Mouse (Mus musculus) midbrain, embryonic 14.5 days (tissue): ENCODE data around the gene Tmem211. TPM values are rescaled to one million over a fixed set of nuclear protein-coding genes. Genes with fewer than 3 reads are reported as not detected.

Source experiments
- ATAC-seq: fragments of 200-750 bp; cut with Nextera tagmentation; 2 replicates; pipeline ENCODE4 v1.8.0; 2017; ENCODE audit warnings: moderate number of reproducible peaks, moderate library complexity; ENCODE audit not compliant: low FRiP score, low TSS enrichment
- DNase-seq: peaks from one replicate; pipeline ENCODE4 v3.0.0-alpha.2; 2015
- H3K27ac ChIP-seq: fragments of 300-500 bp; sonication (generic); replicated peaks from 2 replicates; pipeline ENCODE4 v1.5.1; 2014; ENCODE audit warnings: mild to moderate bottlenecking, low read depth, low read length, moderate library complexity
- H3K27me3 ChIP-seq: fragments of 300-500 bp; sonication (generic); 2 replicates; pipeline ENCODE4 v1.6.1; 2014; ENCODE audit warnings: low read length, control low read depth, mixed read lengths; ENCODE audit not compliant: control insufficient read depth, insufficient read depth
- H3K36me3 ChIP-seq: fragments of 300-500 bp; sonication (generic); 2 replicates; pipeline ENCODE4 v1.6.1; 2014; ENCODE audit warnings: low read length, control low read depth; ENCODE audit not compliant: control insufficient read depth, insufficient read depth
- H3K4me1 ChIP-seq: fragments of 300-500 bp; sonication (generic); 2 replicates; pipeline ENCODE4 v1.6.1; 2014; ENCODE audit warnings: mild to moderate bottlenecking, antibody characterized with exemption, low read length, control low read depth; ENCODE audit not compliant: control insufficient read depth, insufficient read depth
- H3K4me2 ChIP-seq: fragments of 300-500 bp; sonication (generic); 2 replicates; pipeline ENCODE4 v1.6.1; 2014; ENCODE audit warnings: mild to moderate bottlenecking, low read length, moderate library complexity
- H3K4me3 ChIP-seq: fragments of 300-500 bp; sonication (generic); replicated peaks from 2 replicates; pipeline ENCODE4 v1.5.1; 2014; ENCODE audit warnings: low read depth, low read length
- H3K9ac ChIP-seq: fragments of 300-500 bp; sonication (generic); replicated peaks from 2 replicates; pipeline ENCODE4 v1.6.1; 2014; ENCODE audit warnings: mild to moderate bottlenecking, low read length, moderate library complexity
- H3K9me3 ChIP-seq: fragments of 300-500 bp; sonication (generic); 2 replicates; pipeline ENCODE4 v1.6.1; 2016; ENCODE audit warnings: low read length, control low read depth, mixed read lengths; ENCODE audit not compliant: control insufficient read depth
- WGBS: fragments of 180-500 bp; shearing (Covaris S2); extraction: QIAGEN DNeasy Blood & Tissue Kit; methylation state at CpG from one replicate; pipeline ENCODE4 v1.1.7; 2014; 5-methylcytosine and 5-hydroxymethylcytosine counted together
- polyA plus RNA-seq: library from polyadenylated mRNA; unstranded; fragments of >200 nt; fragmentation: Nextera tagmentation; extraction: Ambion mirVana; gene quantifications from 2 replicates; pipeline ENCODE4 v1.2.1, GENCODE M21; 2014

Gene Tmem211
- polyA plus RNA-seq, 1 experiment from 2014 or later, result not detected

DNA sequence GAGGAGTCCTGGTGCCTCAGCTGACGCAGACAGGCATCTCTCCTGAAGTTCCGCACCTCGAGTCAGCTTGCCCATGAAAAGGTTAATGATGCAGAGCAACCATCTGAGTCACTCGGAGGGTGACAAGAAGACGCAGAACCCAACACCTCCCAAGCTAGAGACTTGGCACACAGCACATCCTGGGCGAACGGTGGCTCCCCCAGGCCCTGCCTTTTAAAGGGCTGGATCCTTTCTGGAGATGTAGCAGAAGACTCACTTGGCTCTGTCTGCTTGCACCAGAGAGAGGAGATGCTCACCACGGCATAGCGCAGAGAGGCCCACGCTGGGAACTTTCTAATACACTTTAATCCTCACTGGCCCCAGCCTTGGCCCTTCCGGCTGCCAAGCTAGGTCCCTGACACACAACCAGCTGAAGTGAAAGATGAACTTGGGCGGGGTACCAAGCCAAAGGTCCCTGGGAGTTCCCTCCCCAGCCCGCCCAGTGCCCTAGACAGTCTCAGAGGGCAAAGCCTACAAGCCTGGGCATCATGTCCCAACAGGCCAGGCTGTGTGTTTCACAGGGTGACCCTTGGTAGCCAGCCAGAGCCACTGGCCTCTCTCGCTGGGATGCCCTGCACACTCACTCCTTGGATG lies 10.3 kb upstream of the Tmem211 start:
- H3K4me2 ChIP-seq, result no peak overlapping the region
- H3K9ac ChIP-seq, result no peak overlapping the region
- no peaks in the 10 kb centered on the region for H3K9me3 ChIP-seq
- no peaks in the 10 kb centered on the region for H3K36me3 ChIP-seq
- no peak overlapping the region for H3K4me3 ChIP-seq
- no peaks in the 10 kb centered on the region for H3K27me3 ChIP-seq
- no peak overlapping the region for H3K27ac ChIP-seq
- WGBS, result 74% methylated on average over 14 of the region's 14 CpGs
- DNase-seq (no peak), ATAC-seq (no peak)
- H3K4me1 ChIP-seq, result no peaks in the 10 kb centered on the region

DNA sequence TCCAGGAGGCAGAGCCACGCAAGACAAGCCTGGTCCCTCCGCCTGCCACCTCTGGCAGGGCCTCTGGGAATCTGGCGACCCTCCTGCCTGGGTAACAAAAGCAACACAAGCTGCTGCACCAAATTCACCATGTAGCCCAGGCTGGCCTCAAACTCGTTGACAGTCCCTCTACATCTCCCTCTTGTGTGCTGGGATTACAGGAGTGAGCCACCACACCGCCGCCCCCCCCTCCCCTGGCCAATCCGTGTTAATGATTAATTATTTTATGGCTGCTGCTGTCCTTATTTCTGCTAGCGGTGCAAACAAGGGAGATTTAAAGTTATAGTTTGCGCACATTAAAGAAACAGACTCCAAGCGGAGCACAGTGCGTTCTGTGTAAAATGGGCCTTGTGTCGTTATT lies 9.6 kb upstream of the Tmem211 start:
- no peak overlapping the region for H3K27ac ChIP-seq
- no peaks in the 10 kb centered on the region for H3K4me1 ChIP-seq
- H3K9me3 ChIP-seq, result no peaks in the 10 kb centered on the region
- H3K4me2 ChIP-seq, result no peak overlapping the region
- ATAC-seq, result no peak
- no peak for DNase-seq
- no peak overlapping the region for H3K4me3 ChIP-seq
- 86% methylated on average over 12 of the region's 12 CpGs for WGBS
- no peak overlapping the region for H3K9ac ChIP-seq
- no peaks in the 10 kb centered on the region for H3K27me3 ChIP-seq
- H3K36me3 ChIP-seq, result no peaks in the 10 kb centered on the region

DNA sequence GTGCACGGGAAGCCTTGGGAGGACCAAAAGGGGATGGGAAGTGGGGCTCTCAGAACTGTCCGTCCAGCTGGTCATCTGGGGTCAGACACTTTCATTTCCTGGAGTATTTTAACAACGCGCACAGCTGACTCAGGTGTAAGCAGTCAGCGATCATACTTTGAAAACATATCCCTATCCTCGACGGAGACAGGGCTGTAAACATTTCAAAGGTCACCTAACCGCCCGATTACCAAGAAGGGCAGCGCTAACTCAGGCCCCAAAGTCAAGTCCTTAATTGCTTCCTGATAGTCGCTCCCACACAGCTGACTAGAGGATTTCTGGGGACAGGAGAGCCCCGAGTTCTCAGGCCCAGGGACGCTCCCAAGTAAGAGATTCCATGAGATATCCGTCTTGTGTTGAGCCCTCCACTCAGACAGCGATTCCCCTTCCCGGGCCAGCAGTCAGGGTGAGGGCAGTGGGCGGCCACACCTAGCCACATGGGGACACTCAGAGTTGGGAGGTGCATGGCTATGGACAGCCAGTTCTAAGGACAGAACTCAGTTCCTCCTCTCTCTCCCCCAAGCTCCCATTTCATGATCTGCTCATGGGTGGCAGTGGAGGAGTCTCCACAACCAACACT lies 8.0 kb upstream of the Tmem211 start:
- Histone ChIP-seq H3K27me3 (no peaks in the 10 kb centered on the region), H3K4me3 (no peak overlapping the region), H3K4me2 (no peak overlapping the region), H3K36me3 (no peaks in the 10 kb centered on the region), H3K4me1 (no peaks in the 10 kb centered on the region), H3K27ac (no peak overlapping the region), H3K9ac (no peak overlapping the region), H3K9me3 (no peaks in the 10 kb centered on the region)
- WGBS, result 89% methylated on average over 17 of the region's 17 CpGs
- ATAC-seq (no peak), DNase-seq (no peak)

DNA sequence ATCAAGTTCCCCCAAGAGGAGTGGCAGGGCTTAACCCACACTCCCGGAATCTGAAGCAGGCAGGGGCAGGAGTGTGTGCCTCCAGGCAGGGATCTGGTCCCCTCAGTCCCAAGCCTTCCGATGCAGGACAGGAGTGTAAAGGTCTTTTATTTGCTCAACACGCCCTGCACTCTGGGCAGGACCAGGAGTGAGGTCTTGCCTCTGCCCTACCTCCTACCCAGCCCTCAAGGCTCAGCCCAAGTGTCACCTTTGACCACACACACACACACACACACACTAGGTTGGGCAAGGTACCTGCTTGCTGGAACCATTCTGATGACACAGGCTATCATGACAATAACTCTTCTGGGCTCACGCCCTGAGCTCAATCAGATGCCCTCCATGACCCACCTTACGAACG lies 7.3 kb upstream of the Tmem211 start:
- Histone ChIP-seq H3K27me3 (no peaks in the 10 kb centered on the region), H3K9me3 (no peaks in the 10 kb centered on the region), H3K9ac (no peak overlapping the region), H3K4me2 (no peak overlapping the region), H3K36me3 (no peaks in the 10 kb centered on the region), H3K4me1 (no peaks in the 10 kb centered on the region), H3K4me3 (no peak overlapping the region), H3K27ac (no peak overlapping the region)
- ATAC-seq, result no peak
- DNase-seq, result no peak
- 82% methylated on average over 6 of the region's 6 CpGs for WGBS

DNA sequence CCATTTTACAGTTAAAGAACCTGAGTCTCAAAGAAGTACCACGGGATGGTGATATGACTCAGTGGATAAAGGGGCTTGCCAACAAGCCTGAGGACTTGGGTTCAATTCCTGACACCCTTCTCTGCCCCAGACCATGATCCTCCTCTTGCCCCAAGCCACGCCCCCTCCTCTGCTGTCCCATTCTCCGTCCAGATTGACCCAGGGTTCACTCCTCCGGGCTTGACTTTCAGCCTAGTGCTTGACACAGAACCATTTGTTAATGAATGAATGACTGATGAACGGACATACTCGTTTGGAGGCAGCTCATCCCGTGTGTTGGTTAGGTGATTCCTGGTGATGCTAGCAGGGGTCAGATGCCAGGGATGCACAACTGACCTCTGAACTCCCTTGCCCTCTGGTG lies 6.8 kb upstream of the Tmem211 start:
- H3K9ac ChIP-seq, result no peak overlapping the region
- H3K36me3 ChIP-seq, result no peaks in the 10 kb centered on the region
- 78% methylated on average over 7 of the region's 7 CpGs for WGBS
- ATAC-seq, result no peak
- no peaks in the 10 kb centered on the region for H3K4me1 ChIP-seq
- H3K4me2 ChIP-seq, result no peak overlapping the region; the same call in 1 of the 2 replicates
- no peak overlapping the region for H3K27ac ChIP-seq
- H3K4me3 ChIP-seq, result no peak overlapping the region
- H3K9me3 ChIP-seq, result no peaks in the 10 kb centered on the region
- no peak for DNase-seq
- H3K27me3 ChIP-seq, result no peaks in the 10 kb centered on the region

DNA sequence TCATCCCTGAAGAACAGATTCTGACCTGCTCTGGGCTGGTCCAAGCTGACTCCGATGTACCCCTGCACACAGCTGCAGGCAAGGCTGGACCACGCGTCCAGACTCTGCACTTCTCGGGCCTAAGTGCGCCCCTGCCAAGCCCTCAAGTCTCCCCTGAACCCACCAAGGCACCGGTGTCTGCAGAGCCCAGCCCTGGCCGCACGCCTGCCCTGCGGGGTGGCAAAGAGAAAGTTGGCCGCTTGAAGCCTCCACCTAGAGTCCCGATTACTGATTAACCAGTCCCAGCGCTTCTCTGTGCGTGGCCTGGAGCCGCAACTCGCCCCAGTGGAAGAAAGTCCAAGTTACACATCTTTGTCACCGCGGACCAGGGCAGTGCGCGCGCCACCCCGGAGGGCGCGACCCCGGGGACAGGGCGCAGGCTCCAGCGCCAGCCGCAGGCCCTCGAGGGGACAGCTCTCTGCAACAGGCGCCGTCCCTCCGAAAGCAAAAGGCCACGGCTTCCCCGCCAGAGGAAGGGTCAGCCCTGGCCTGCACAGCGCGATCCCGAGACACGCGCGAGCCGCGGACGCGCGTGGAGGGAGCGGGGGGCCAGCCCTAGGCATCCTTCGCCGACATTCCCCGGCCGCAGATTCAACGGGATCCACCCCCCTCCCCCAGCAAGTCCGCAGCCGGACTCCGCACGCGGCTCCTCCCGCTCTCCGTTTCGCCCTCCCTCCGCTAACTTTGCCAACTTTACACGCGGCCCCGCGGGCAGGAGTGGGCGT lies 6.1 kb upstream of the Tmem211 start:
- DNase-seq (no peak), ATAC-seq (no peak; the same call in none of the 2 replicates)
- Histone ChIP-seq H3K4me1 (0 out of 2 replicates have a peak, but pooled peaks cover 1% of the 10 kb centered on the region), H3K4me3 (peak overlapping the region; percentile 46), H3K27ac (0 out of 2 replicates have a peak overlapping the region, but pooled peaks have one; percentile 20), H3K4me2 (peak overlapping the region; percentile 83), H3K9me3 (no peaks in the 10 kb centered on the region), H3K36me3 (no peaks in the 10 kb centered on the region), H3K9ac (peak overlapping the region; percentile 46), H3K27me3 (no peaks in the 10 kb centered on the region)
- 1% methylated on average over 63 of the region's 64 CpGs for WGBS

DNA sequence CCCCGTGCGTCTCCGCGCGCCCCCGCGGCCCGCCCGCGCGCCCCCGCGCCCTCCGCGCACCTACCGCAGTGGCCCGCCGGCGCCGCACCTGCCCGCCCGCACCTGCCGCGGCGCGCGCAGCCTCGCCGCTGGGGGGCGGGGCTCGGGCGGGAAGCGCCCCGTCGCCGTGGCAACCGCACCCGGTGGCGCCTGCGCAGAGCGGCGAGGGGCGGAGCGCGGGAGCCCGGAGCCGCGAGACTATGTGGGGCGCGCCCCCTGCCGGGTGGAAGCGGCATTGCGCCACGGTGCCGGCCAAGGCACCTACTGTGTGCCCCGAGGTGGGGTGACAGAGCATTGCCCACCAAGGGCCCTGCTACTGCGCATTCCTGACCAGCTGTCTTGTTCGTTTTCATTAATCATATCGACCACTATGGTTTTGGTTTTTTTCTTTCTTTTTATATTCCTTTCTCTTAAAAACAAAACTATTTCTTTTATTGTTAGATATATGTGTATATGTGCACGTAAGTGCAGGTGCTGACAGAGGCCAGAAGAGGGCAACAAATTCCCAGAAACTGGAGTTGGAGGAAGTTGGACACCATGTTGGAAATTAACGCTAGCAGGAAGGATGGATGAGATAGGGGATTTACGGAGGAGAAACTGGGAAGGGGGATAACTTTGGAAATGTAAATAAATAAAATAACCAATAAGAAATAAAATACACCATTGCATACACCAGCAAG lies 5.4 kb upstream of the Tmem211 start, which contains the start of gene 2900026A02Rik:
2900026A02Rik (minus strand) TSS at position 90 of the 719 bp plus-strand sequence.
- 9% methylated on average over 53 of the region's 62 CpGs for WGBS
- peak within 1 kb of the TSS; percentile 46 for H3K4me3 ChIP-seq
- 0 out of 2 replicates have a peak, but pooled peaks cover 8% of the 10 kb centered on the region for H3K4me1 ChIP-seq
- H3K9me3 ChIP-seq, result no peaks in the 10 kb centered on the region
- H3K36me3 ChIP-seq, result no peaks in the 10 kb centered on the region
- peak within 1 kb of the TSS; percentile 46 for H3K9ac ChIP-seq
- 0 out of 2 replicates have a peak within 1 kb of the TSS, but pooled peaks have one; percentile 20 for H3K27ac ChIP-seq
- ATAC-seq, result peak; percentile 65
- no peaks in the 10 kb centered on the region for H3K27me3 ChIP-seq
- DNase-seq, result peak; percentile 90
- H3K4me2 ChIP-seq, result peak within 1 kb of the TSS; percentile 83

DNA sequence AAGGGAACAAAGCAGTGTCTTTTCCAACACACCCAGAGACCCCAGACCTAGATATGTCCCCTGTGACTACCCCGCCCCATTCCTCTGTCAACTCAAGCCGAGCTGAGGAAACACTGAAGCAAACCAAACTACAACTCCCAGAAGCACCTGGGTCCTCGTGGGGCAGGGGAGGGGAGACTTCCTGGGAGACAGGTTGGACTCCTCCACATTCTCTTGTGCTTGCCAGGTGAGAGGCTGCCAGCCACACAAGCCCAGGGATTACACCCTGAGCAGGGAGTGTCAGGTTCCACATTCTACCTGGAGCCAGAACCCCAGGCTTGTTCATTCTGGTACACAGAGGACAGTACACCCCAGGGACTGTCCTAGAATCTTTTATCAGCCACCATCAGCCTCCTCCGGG lies 2.8 kb upstream of the Tmem211 start:
- Histone ChIP-seq H3K4me3 (no peak overlapping the region), H3K27me3 (no peaks in the 10 kb centered on the region), H3K9ac (no peak overlapping the region), H3K36me3 (no peaks in the 10 kb centered on the region), H3K9me3 (no peaks in the 10 kb centered on the region), H3K27ac (no peak overlapping the region), H3K4me2 (no peak overlapping the region), H3K4me1 (0 out of 2 replicates have a peak, but pooled peaks cover 8% of the 10 kb centered on the region)
- WGBS, result 63% methylated on average over 4 of the region's 4 CpGs
- DNase-seq (no peak), ATAC-seq (no peak)
